Mouse (Mus musculus): ENCODE results near the gene Rbm34. TPM values are rescaled to one million over a fixed set of nuclear protein-coding genes. Genes with fewer than 3 reads are reported as not detected.
"Not testable (repeated sequence)": the region's sequence is repeated elsewhere in the genome, so short reads cannot be mapped to it uniquely, and the experiment has no call there.

Rbm34 gene
- polyA plus RNA-seq, 1 experiment from 2014 or later, result 24.9 TPM

GRCm38 (mm10) chr8:126914107-126914490 is 56.8 kb downstream of the Rbm34 start:
- not testable (repeated sequence) for H3K36me3 ChIP-seq; H3K9ac ChIP-seq; H3K27me3 ChIP-seq; H3K9me3 ChIP-seq; H3K4me3 ChIP-seq; ATAC-seq (ENCODE audit: low FRiP score); H3K4me2 ChIP-seq
- 73% methylated on average over 10 of the region's 10 CpGs for WGBS
- Histone ChIP-seq H3K4me1 (replicated peaks) (peaks cover 31% of the 10 kb centered on the region), H3K27ac (0 out of 2 replicates have a peak overlapping the region, but pooled peaks have one; percentile 27)

GRCm38 (mm10) chr8:126913241-126914106 is 57.4 kb downstream of the Rbm34 start:
- Histone ChIP-seq H3K27me3 (no peaks in the 10 kb centered on the region), H3K9ac (no peak overlapping the region), H3K27ac (peak overlapping the region; percentile 31), H3K36me3 (no peaks in the 10 kb centered on the region), H3K4me2 (no peak overlapping the region), H3K9me3 (no peaks in the 10 kb centered on the region), H3K4me1 (replicated peaks) (peaks cover 37% of the 10 kb centered on the region), H3K4me3 (no peak overlapping the region)
- 47% methylated on average over 12 of the region's 12 CpGs for WGBS
- peak; percentile 34; the same call in 1 of the 2 replicates for ATAC-seq (ENCODE audit: low FRiP score)

- Histone ChIP-seq H3K27me3 (no peaks in the 10 kb centered on the region), H3K9me3 (no peaks in the 10 kb centered on the region), H3K9ac (no peak overlapping the region), H3K36me3 (no peaks in the 10 kb centered on the region), H3K4me1 (replicated peaks) (peaks cover 35% of the 10 kb centered on the region), H3K4me3 (no peak overlapping the region), H3K4me2 (no peak overlapping the region), H3K27ac (no peak overlapping the region)
- ATAC-seq (ENCODE audit: low FRiP score), result no peak
- WGBS, result 69% methylated on average over 10 of the region's 10 CpGs
These were observed 61.5 kb downstream of the Rbm34 start for GRCm38 (mm10) chr8:126909371-126909802.

- Histone ChIP-seq H3K9me3 (no peaks in the 10 kb centered on the region), H3K27ac (no peak overlapping the region; the same call in 1 of the 2 replicates), H3K4me3 (no peak overlapping the region), H3K9ac (no peak overlapping the region), H3K36me3 (no peaks in the 10 kb centered on the region), H3K4me2 (no peak overlapping the region), H3K27me3 (no peaks in the 10 kb centered on the region), H3K4me1 (replicated peaks) (peaks cover 32% of the 10 kb centered on the region)
- no peak for ATAC-seq (ENCODE audit: low FRiP score)
- 67% methylated on average over 6 of the region's 6 CpGs for WGBS
These were observed 62.1 kb downstream of the Rbm34 start for GRCm38 (mm10) chr8:126908805-126909204.

GRCm38 (mm10) chr8:126907968-126908367 is 62.9 kb downstream of the Rbm34 start:
- Histone ChIP-seq H3K27ac (no peak overlapping the region), H3K27me3 (no peaks in the 10 kb centered on the region), H3K9me3 (no peaks in the 10 kb centered on the region), H3K9ac (no peak overlapping the region), H3K36me3 (no peaks in the 10 kb centered on the region), H3K4me2 (no peak overlapping the region), H3K4me3 (no peak overlapping the region), H3K4me1 (replicated peaks) (peaks cover 24% of the 10 kb centered on the region; the same call in 1 of the 2 replicates)
- no peak for ATAC-seq (ENCODE audit: low FRiP score)
- WGBS, result 89% methylated on average over 9 of the region's 9 CpGs

- no peak overlapping the region for H3K27ac ChIP-seq
- no peaks in the 10 kb centered on the region for H3K27me3 ChIP-seq
- peaks cover 24% of the 10 kb centered on the region; the same call in 1 of the 2 replicates for H3K4me1 ChIP-seq (replicated peaks)
- no peak overlapping the region for H3K9ac ChIP-seq
- H3K9me3 ChIP-seq, result no peaks in the 10 kb centered on the region
- no peak overlapping the region for H3K4me2 ChIP-seq
- no peak overlapping the region for H3K4me3 ChIP-seq
- H3K36me3 ChIP-seq, result no peaks in the 10 kb centered on the region
- WGBS, result 71% methylated on average over 3 of the region's 3 CpGs
- peak; percentile 73; the same call in 1 of the 2 replicates for ATAC-seq (ENCODE audit: low FRiP score)
These were observed 63.5 kb downstream of the Rbm34 start for GRCm38 (mm10) chr8:126907374-126907773.

GRCm38 (mm10) chr8:126905387-126905786 is 65.5 kb downstream of the Rbm34 start:
- 96% methylated on average over 3 of the region's 3 CpGs for WGBS
- Histone ChIP-seq H3K4me2 (no peak overlapping the region), H3K9me3 (no peaks in the 10 kb centered on the region), H3K36me3 (no peaks in the 10 kb centered on the region), H3K4me1 (replicated peaks) (peaks cover 24% of the 10 kb centered on the region; the same call in 1 of the 2 replicates), H3K27ac (no peak overlapping the region), H3K9ac (no peak overlapping the region), H3K27me3 (no peaks in the 10 kb centered on the region), H3K4me3 (no peak overlapping the region)
- ATAC-seq (ENCODE audit: low FRiP score), result no peak

GRCm38 (mm10) chr8:126903927-126904326 is 66.9 kb downstream of the Rbm34 start:
- H3K9me3 ChIP-seq, result no peaks in the 10 kb centered on the region
- 0 out of 2 replicates have a peak, but pooled peaks cover 15% of the 10 kb centered on the region for H3K4me1 ChIP-seq (replicated peaks)
- H3K9ac ChIP-seq, result no peak overlapping the region
- H3K4me2 ChIP-seq, result no peak overlapping the region
- no peaks in the 10 kb centered on the region for H3K27me3 ChIP-seq
- ATAC-seq (ENCODE audit: low FRiP score), result no peak
- WGBS, result 89% methylated on average over 9 of the region's 9 CpGs
- H3K36me3 ChIP-seq, result no peaks in the 10 kb centered on the region
- H3K4me3 ChIP-seq, result no peak overlapping the region
- H3K27ac ChIP-seq, result no peak overlapping the region

- no peak for ATAC-seq (ENCODE audit: low FRiP score)
- H3K9me3 ChIP-seq, result no peaks in the 10 kb centered on the region
- WGBS, result 71% methylated on average over 9 of the region's 9 CpGs
- H3K4me3 ChIP-seq, result no peak overlapping the region
- H3K9ac ChIP-seq, result no peak overlapping the region
- H3K4me2 ChIP-seq, result no peak overlapping the region
- H3K36me3 ChIP-seq, result no peaks in the 10 kb centered on the region
- H3K4me1 ChIP-seq (replicated peaks), result 0 out of 2 replicates have a peak, but pooled peaks cover 10% of the 10 kb centered on the region
- H3K27ac ChIP-seq, result no peak overlapping the region
- H3K27me3 ChIP-seq, result no peaks in the 10 kb centered on the region
These were observed 67.5 kb downstream of the Rbm34 start for GRCm38 (mm10) chr8:126903224-126903895.

GRCm38 (mm10) chr8:126901612-126902011 is 69.3 kb downstream of the Rbm34 start:
- no peak for ATAC-seq (ENCODE audit: low FRiP score)
- H3K9me3 ChIP-seq, result no peaks in the 10 kb centered on the region
- no peak overlapping the region for H3K4me3 ChIP-seq
- WGBS, result 90% methylated on average over 1 of the region's 1 CpGs
- H3K27me3 ChIP-seq, result no peaks in the 10 kb centered on the region
- H3K27ac ChIP-seq, result no peak overlapping the region
- no peak overlapping the region for H3K9ac ChIP-seq
- no peak overlapping the region for H3K4me2 ChIP-seq
- H3K4me1 ChIP-seq (replicated peaks), result 0 out of 2 replicates have a peak, but pooled peaks cover 3% of the 10 kb centered on the region
- H3K36me3 ChIP-seq, result no peaks in the 10 kb centered on the region

GRCm38 (mm10) chr8:126901049-126901448 is 69.8 kb downstream of the Rbm34 start:
- WGBS, result 79% methylated on average over 2 of the region's 2 CpGs

More at GRCm38 (mm10) chr8:126901049-126901448, 69.8 kb downstream of the Rbm34 start:
- no peak overlapping the region for H3K4me2 ChIP-seq
- H3K27ac ChIP-seq, result no peak overlapping the region
- H3K36me3 ChIP-seq, result no peaks in the 10 kb centered on the region
- no peaks in the 10 kb centered on the region for H3K27me3 ChIP-seq
- H3K9me3 ChIP-seq, result no peaks in the 10 kb centered on the region
- 0 out of 2 replicates have a peak, but pooled peaks cover 3% of the 10 kb centered on the region for H3K4me1 ChIP-seq (replicated peaks)
- ATAC-seq (ENCODE audit: low FRiP score), result no peak
- H3K9ac ChIP-seq, result no peak overlapping the region
- H3K4me3 ChIP-seq, result no peak overlapping the region

Data from hindbrain, embryonic 13.5 days (tissue).